Mouse (Mus musculus): Measurements from ENCODE around the gene Mgmt. TPM values are rescaled to one million over a fixed set of nuclear protein-coding genes. Genes with fewer than 3 reads are reported as not detected.

Gene Mgmt
- polyA plus RNA-seq, 1 experiment, result 0.06 TPM

DNA sequence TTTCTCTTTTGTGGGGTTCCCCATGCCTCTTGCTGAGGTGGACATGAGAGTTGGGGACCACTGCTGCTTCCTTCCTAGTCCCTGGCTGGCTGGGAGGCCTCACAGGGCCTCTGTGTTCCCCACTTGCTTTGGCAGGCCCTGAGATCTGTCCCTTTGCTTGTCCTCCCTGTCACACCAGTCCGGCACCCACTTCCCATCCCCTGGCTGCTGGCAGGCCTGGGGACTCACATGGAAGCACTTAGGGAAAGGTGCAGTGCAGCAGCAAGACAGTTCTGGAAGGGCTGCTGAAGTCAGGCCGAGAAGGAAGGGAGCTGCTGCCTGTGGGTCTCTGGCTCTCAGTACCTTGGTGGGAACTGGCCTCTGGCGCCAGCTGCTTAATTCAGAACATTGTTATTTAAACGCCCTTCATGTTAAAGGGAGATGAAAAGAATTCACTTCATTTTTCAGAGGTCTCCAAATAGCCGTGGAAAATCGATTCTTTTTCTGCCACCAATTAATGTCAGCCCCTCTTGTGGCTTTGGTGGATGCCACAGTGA lies 53.9 kb downstream of the Mgmt start:
- no peaks in the 10 kb centered on the region for H3K36me3 ChIP-seq (ENCODE audit: control insufficient read depth)
- H3K27me3 ChIP-seq (ENCODE audit: control insufficient read depth), result no peaks in the 10 kb centered on the region
- H3K4me3 ChIP-seq (replicated peaks), result no peak overlapping the region
- TF ChIP-seq GATA1 (IDR thresholded peaks at IDR 0.05; ENCODE audit: low read length) (no peak), TAL1 (IDR thresholded peaks at IDR 0.05; ENCODE audit: low read length) (no peak)
- no peaks in the 10 kb centered on the region for H3K9me3 ChIP-seq (ENCODE audit: control insufficient read depth, low read length)
- H3K4me1 ChIP-seq (ENCODE audit: control insufficient read depth), result no peaks in the 10 kb centered on the region

DNA sequence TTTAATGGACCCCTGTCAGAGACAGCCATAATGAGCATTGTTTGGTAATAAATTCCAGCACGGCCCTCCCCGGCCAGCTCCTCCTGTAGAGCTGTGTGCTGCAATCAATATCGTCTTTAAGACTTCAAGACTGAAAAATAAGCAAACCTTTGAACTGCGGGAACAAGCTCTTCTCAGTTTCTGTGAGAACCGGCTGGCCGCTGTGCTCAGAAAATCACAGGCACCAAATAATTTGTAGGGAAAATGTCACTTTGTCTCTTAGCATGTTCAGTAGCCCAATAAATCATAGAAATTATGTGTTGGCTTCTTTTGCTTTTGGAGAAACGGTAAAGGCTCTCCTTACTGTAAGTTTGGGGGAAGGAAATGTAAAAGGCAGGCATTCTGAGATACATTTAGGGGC lies 58.2 kb downstream of the Mgmt start:
- TF ChIP-seq GATA1 (IDR thresholded peaks at IDR 0.05; ENCODE audit: low read length) (no peak), TAL1 (IDR thresholded peaks at IDR 0.05; ENCODE audit: low read length) (no peak)

DNA sequence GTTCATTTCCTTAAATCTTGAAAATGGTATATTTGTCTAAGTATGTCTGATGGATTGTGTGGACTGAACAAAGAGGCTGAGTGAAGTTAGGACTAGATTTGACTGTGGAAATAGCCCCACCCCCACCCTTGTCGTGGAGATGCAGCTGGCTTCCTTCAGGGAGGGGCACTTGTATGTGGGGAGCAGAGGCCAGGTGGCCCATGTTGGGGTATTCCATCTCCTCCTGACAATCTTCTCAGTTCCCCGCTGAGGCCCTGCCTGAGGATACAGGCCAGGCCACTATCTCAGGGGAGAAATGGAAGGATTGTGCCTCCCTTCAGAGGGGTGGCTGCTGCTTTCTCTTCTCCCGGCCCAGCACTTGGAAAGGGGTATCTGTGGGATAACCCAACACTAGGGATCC lies 58.8 kb downstream of the Mgmt start:
- Histone ChIP-seq H3K36me3 (ENCODE audit: control insufficient read depth) (no peaks in the 10 kb centered on the region), H3K4me3 (replicated peaks) (no peak overlapping the region), H3K27me3 (ENCODE audit: control insufficient read depth) (no peaks in the 10 kb centered on the region)

More for the DNA sequence above, 58.2 kb downstream of the Mgmt start:
- H3K27me3 ChIP-seq (ENCODE audit: control insufficient read depth), result no peaks in the 10 kb centered on the region
- no peaks in the 10 kb centered on the region for H3K4me1 ChIP-seq (ENCODE audit: control insufficient read depth)
- H3K4me3 ChIP-seq (replicated peaks), result no peak overlapping the region
- no peaks in the 10 kb centered on the region for H3K9me3 ChIP-seq (ENCODE audit: control insufficient read depth, low read length)
- H3K36me3 ChIP-seq (ENCODE audit: control insufficient read depth), result no peaks in the 10 kb centered on the region

DNA sequence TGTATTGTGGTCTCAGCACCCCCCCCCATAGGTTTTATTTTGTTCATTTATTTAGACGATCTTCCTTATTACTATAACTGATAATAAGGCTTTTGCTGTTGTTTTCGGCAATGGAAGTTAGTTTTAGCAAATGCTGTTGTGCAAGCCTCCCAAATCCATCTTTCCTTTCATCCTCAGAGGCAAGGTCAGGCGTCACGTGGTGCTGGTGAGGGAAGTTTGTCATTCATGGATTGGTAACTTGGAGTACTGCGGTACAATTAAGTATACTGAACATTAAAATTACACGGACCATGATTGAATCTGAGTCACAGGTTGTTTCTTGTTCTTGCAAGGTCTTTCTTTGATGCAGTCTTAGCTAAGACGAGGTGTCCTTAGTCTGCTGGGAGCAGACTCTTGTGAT lies 77.9 kb downstream of the Mgmt start:
- Histone ChIP-seq H3K9me3 (ENCODE audit: control insufficient read depth, low read length) (no peaks in the 10 kb centered on the region), H3K36me3 (ENCODE audit: control insufficient read depth) (no peaks in the 10 kb centered on the region), H3K27me3 (ENCODE audit: control insufficient read depth) (no peaks in the 10 kb centered on the region), H3K4me1 (ENCODE audit: control insufficient read depth) (no peaks in the 10 kb centered on the region), H3K4me3 (replicated peaks) (no peak overlapping the region)
- no peak for TF ChIP-seq GATA1 (IDR thresholded peaks at IDR 0.05; ENCODE audit: low read length)
- no peak for TF ChIP-seq TAL1 (IDR thresholded peaks at IDR 0.05; ENCODE audit: low read length)

More for the DNA sequence above, 58.8 kb downstream of the Mgmt start:
- Histone ChIP-seq H3K4me1 (ENCODE audit: control insufficient read depth) (no peaks in the 10 kb centered on the region), H3K9me3 (ENCODE audit: control insufficient read depth, low read length) (no peaks in the 10 kb centered on the region)
- TF ChIP-seq TAL1 (IDR thresholded peaks at IDR 0.05; ENCODE audit: low read length) (no peak), GATA1 (IDR thresholded peaks at IDR 0.05; ENCODE audit: low read length) (no peak)

DNA sequence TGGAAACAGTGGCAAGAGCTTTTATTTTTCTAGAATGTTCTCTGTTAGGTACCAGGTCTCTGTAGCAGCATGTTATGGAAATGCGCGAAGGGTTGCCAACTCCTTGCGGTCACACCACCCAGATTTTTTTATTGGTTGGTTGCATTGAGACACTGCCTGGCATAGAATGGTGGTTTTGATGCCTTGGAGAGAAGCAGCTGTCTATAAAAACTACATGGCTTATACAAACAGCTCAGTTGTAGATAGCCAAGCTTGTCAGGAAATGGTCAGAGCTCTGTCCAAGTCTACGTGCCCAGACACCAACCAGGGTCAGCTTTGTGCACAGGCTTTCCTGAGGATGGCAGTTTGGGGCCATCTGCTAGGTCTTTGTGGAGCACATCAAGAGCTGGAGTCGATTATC lies 80.6 kb downstream of the Mgmt start:
- no peaks in the 10 kb centered on the region for H3K36me3 ChIP-seq (ENCODE audit: control insufficient read depth)
- TF ChIP-seq TAL1 (IDR thresholded peaks at IDR 0.05; ENCODE audit: low read length) (no peak), GATA1 (IDR thresholded peaks at IDR 0.05; ENCODE audit: low read length) (no peak)

DNA sequence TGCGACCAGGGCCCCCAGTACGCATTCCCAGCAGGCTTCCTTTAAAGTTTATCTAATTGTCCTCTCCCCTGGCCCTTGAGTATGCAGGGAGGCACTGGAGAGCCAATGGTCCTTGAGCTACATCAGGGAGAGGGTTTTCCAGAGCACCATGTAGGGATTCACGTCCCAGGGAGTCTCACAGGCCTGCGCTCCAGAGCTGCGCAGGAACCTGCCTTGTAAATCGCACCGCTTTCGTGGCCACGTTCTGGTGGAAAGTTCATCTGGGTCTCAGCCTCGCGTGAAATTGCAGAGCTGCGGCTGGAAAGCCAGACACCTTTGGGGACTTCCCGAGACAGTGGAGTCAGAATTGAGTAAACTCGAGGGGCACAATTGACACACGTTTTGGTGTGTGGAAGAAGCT lies 103.0 kb downstream of the Mgmt start:
- Histone ChIP-seq H3K4me1 (ENCODE audit: control insufficient read depth) (no peaks in the 10 kb centered on the region), H3K4me3 (replicated peaks) (no peak overlapping the region), H3K9me3 (ENCODE audit: control insufficient read depth, low read length) (no peaks in the 10 kb centered on the region; the same call in 1 of the 2 replicates), H3K27me3 (ENCODE audit: control insufficient read depth) (no peaks in the 10 kb centered on the region), H3K36me3 (ENCODE audit: control insufficient read depth) (no peaks in the 10 kb centered on the region)
- TF ChIP-seq GATA1 (IDR thresholded peaks at IDR 0.05; ENCODE audit: low read length) (no peak), TAL1 (IDR thresholded peaks at IDR 0.05; ENCODE audit: low read length) (no peak)

More for the DNA sequence above, 80.6 kb downstream of the Mgmt start:
- Histone ChIP-seq H3K4me3 (replicated peaks) (no peak overlapping the region), H3K9me3 (ENCODE audit: control insufficient read depth, low read length) (no peaks in the 10 kb centered on the region), H3K4me1 (ENCODE audit: control insufficient read depth) (no peaks in the 10 kb centered on the region), H3K27me3 (ENCODE audit: control insufficient read depth) (no peaks in the 10 kb centered on the region)

DNA sequence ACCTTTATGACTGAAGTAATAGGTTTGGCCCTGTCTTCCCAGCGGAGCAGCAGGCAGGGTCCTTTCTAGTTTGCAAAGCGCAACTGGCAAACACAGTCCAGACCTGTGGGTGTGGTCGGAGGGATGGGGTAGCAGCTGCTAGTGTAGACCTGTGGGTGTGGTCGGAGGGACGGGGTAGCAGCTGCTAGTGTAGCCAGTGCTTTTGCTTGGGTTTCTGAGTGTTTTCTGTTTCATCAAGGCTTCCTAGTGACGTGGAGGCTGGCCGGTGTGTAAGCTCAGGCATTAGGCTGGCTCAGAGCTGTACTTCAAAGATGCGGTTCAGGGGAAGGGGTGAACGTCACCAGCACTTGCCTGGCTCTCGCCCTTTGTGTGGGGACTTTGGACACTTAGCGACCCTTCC lies 106.3 kb downstream of the Mgmt start:
- TF ChIP-seq GATA1 (IDR thresholded peaks at IDR 0.05; ENCODE audit: low read length) (no peak), TAL1 (IDR thresholded peaks at IDR 0.05; ENCODE audit: low read length) (no peak)
- H3K4me1 ChIP-seq (ENCODE audit: control insufficient read depth), result no peaks in the 10 kb centered on the region
- no peaks in the 10 kb centered on the region for H3K36me3 ChIP-seq (ENCODE audit: control insufficient read depth)
- H3K4me3 ChIP-seq (replicated peaks), result no peak overlapping the region
- H3K9me3 ChIP-seq (ENCODE audit: control insufficient read depth, low read length), result no peaks in the 10 kb centered on the region; the same call in 1 of the 2 replicates
- H3K27me3 ChIP-seq (ENCODE audit: control insufficient read depth), result no peaks in the 10 kb centered on the region

DNA sequence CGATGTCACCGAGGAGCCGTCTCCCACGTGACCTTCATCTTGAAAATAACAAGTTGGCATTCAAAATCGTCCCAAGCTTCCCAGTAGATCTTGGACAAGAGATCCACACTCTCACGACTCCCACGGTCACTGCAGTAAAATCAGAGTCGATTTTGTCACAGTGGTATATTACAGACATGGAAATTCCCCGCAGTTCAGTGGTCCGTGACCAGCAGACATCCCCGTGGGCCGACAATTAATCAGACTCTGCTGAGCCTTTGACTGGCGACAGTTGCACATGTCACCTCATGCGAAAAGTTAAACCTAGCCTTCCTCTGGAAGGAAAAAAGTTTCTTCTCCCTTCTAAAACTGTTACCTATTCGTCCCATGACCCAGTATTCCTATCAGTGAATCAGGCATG lies 106.8 kb downstream of the Mgmt start:
- Histone ChIP-seq H3K27me3 (ENCODE audit: control insufficient read depth) (no peaks in the 10 kb centered on the region), H3K36me3 (ENCODE audit: control insufficient read depth) (no peaks in the 10 kb centered on the region), H3K9me3 (ENCODE audit: control insufficient read depth, low read length) (no peaks in the 10 kb centered on the region; the same call in 1 of the 2 replicates), H3K4me1 (ENCODE audit: control insufficient read depth) (no peaks in the 10 kb centered on the region), H3K4me3 (replicated peaks) (no peak overlapping the region)
- TF ChIP-seq TAL1 (IDR thresholded peaks at IDR 0.05; ENCODE audit: low read length) (no peak), GATA1 (IDR thresholded peaks at IDR 0.05; ENCODE audit: low read length) (no peak)

DNA sequence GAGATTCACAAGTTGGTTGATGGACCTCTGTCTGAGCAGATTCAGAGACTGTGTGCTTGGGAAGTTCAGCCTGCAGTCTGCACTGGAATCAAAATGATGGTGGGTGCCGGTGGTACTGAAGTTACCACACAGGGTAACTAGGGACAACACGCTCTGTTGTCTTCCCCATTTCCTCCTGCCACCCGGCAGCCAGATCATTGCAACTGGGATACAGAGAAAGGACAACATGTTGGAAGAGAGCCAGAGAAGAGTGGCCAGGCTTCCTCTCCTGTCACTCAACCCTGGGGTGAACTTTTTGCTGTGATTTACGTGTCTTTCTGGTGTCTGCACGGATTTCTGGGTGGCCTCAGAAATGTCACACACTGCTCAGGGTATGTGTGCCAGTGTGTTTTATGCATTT lies 107.4 kb downstream of the Mgmt start:
- TF ChIP-seq GATA1 (IDR thresholded peaks at IDR 0.05; ENCODE audit: low read length), result no peak
- no peak for TF ChIP-seq TAL1 (IDR thresholded peaks at IDR 0.05; ENCODE audit: low read length)
- no peak overlapping the region for H3K4me3 ChIP-seq (replicated peaks)
- no peaks in the 10 kb centered on the region for H3K27me3 ChIP-seq (ENCODE audit: control insufficient read depth)
- H3K9me3 ChIP-seq (ENCODE audit: control insufficient read depth, low read length), result no peaks in the 10 kb centered on the region; the same call in 1 of the 2 replicates
- no peaks in the 10 kb centered on the region for H3K36me3 ChIP-seq (ENCODE audit: control insufficient read depth)
- no peaks in the 10 kb centered on the region for H3K4me1 ChIP-seq (ENCODE audit: control insufficient read depth)

DNA sequence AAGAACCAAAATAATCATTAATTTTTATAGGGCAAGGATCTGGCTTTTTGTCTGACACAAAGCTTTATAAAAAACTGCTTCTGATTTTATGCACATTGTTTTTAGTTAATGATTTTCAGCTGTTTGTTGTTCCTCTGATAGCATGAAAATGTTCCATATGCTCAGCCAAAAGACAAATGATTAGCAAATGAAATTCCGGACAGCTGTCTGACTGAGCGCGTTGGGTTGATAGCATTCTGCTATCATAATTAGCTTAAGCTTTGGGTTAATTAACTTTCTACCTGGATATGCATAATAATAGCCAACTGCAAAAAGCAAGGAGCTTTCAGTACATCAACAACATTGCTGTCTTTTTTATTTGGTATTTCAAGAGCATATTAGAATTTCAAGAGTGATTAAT lies 108.0 kb downstream of the Mgmt start:
- Histone ChIP-seq H3K9me3 (ENCODE audit: control insufficient read depth, low read length) (no peaks in the 10 kb centered on the region; the same call in 1 of the 2 replicates), H3K36me3 (ENCODE audit: control insufficient read depth) (no peaks in the 10 kb centered on the region), H3K4me3 (replicated peaks) (no peak overlapping the region), H3K27me3 (ENCODE audit: control insufficient read depth) (no peaks in the 10 kb centered on the region), H3K4me1 (ENCODE audit: control insufficient read depth) (no peaks in the 10 kb centered on the region)
- TF ChIP-seq TAL1 (IDR thresholded peaks at IDR 0.05; ENCODE audit: low read length) (no peak), GATA1 (IDR thresholded peaks at IDR 0.05; ENCODE audit: low read length) (no peak)

Data from erythroblast, embryonic 14.5 days (primary cell).